Mouse (Mus musculus) bone marrow macrophage, adult 2 months (primary cell): ENCODE results near the gene Gja1. TPM values are rescaled to one million over a fixed set of nuclear protein-coding genes. Genes with fewer than 3 reads are reported as not detected.

Experiments used
- H3K27ac ChIP-seq: 2 replicates; pipeline ENCODE4 v1.5.1; 2012; ENCODE audit warnings: low read depth, low read length; ENCODE audit not compliant: insufficient read depth
- H3K4me1 ChIP-seq: 2 replicates; pipeline ENCODE4 v1.6.1; 2012; ENCODE audit warnings: low read length; ENCODE audit not compliant: control insufficient read depth, insufficient read depth
- H3K4me3 ChIP-seq: 2 replicates; pipeline ENCODE4 v1.5.1; 2012; ENCODE audit warnings: mild to moderate bottlenecking, low read length, moderate library complexity; ENCODE audit not compliant: insufficient read depth
- CTCF ChIP-seq: IDR thresholded peaks from 2 replicates; pipeline ENCODE4 v1.5.1; 2012; ENCODE audit warnings: low read depth, mild to moderate bottlenecking, low read length, moderate library complexity
- POLR2A ChIP-seq: IDR thresholded peaks from 2 replicates; pipeline ENCODE4 v1.6.1; 2012; ENCODE audit warnings: mild to moderate bottlenecking, low read depth, low read length, borderline replicate concordance
- polyA plus RNA-seq: library from polyadenylated mRNA; stranded (reverse); fragments of >200 nt; gene quantifications from 2 replicates; pipeline ENCODE4 v1.2.4, GENCODE M21; 2012; ENCODE audit not compliant: missing spikeins, insufficient read depth, insufficient read length

Gja1 gene
- 1.7 and 2.0 TPM in 2 replicates for polyA plus RNA-seq

DNA sequence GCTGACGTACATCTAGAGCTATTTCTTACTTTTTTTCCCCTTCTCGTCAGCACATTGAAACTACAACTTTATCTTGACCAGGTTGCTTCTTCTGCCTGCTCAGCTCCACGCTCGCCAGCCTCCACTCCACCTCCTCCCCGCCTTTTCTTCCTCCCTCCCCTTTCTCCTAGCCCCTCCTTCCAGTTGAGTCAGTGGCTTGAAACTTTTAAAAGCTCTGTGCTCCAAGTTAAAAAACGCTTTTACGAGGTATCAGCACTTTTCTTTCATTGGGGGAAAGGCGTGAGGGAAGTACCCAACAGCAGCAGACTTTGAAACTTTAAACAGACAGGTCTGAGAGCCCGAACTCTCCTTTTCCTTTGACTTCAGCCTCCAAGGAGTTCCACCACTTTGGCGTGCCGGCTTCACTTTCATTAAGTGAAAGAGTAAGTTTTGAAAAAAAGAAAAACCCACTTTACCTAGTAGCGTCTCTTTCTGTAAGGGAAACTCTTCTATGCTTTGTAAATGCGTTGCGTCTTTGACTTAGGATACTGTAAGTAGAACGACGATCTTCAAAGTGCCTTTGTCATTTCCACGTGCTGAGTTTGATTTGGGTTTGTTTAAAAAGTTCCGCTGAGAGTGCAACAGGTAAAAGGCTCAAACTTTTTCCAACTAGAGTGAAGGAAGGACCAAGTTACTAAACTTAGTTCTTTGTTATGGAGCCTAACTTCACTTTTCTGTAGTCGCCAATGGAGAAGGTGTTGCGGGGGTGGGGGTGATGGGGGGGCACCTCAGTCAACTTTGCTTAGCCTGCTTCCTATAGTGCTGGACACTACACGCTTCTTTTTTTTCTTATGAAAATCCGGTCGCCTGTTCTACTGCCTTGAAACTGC is at the start of gene Gja1:
Gja1 (plus strand) TSS at position 234 of the 869 bp plus-strand sequence.
- no peak for TF ChIP-seq CTCF
- no peak for TF ChIP-seq POLR2A
- Histone ChIP-seq H3K4me3 (peak within 1 kb of the TSS; percentile 68), H3K27ac (no peak within 1 kb of the TSS), H3K4me1 (peaks cover 3% of the 10 kb centered on the region)

DNA sequence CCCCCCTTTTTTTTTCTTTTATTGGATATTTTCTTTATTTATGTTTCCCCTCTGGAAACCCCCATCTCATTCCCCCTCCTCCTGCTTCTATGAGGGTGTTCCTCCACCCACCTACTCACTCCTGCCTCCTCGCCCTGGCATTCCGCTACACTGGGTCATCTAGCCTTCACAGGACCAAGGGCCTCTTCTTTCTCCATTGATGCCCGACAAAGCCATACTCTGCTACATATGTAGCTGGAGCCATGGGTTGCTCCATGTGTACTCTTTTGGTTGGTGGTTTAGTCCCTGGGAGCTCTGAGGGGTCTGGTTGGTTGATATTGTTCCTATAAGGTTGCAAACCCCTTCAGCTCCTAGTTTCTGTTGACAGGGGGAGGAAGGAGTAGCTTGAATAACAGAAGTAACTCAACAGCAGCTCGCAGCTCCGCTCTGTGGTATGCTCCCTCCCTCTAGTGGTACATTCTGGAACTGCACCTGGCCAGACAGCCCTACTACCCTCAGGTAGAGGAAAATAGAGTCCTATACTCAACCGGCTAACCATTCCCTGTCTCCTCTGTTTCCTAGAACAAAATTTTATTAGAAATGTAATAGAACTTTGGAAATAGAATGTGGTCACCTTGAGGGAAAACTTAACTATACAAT is 38.2 kb upstream of the Gja1 start:
- TF ChIP-seq POLR2A (no peak), CTCF (peak; percentile 95)
- Histone ChIP-seq H3K4me3 (no peak overlapping the region), H3K27ac (no peak overlapping the region), H3K4me1 (no peaks in the 10 kb centered on the region)

DNA sequence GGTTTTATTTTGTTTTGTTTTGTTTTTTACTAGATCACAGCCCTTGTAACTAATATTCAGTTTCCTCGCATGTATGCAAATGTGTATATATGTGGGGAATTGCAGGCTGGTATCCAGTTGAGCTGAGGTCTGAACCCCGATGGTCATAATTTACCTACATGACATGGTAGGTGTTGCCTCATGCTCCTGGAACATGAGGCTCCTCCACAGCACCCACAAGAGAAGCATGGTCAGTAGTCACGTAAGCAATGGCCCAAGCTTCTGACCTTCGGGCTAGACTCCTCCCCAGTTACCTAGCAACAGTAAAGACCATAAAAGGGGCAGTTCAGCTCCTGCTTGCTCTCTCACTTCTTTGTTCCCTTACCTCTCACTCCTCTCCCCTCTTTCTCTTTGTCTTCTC is 16.7 kb upstream of the Gja1 start:
- no peak for TF ChIP-seq POLR2A
- TF ChIP-seq CTCF, result no peak
- H3K4me1 ChIP-seq, result no peaks in the 10 kb centered on the region
- no peak overlapping the region for H3K4me3 ChIP-seq
- no peak overlapping the region for H3K27ac ChIP-seq

DNA sequence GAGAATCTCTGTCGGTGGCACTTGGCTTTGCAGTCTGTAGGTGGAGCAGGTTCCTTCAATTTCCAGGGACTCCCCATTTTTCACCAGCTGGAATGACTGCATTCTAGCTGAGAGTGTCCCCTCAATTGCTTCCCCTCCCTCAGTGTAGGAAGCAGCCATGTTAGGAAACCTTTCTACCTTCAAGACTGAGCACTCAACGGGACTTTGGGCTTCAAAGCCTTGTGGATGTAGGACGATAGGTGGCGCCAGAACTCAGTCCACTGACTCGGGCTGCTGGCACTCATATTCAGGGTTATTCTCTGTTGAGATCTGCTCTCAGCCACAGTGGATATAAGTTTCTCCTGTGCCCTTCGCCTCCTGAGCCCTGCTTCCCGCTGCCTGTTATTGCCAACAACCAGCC is 8.1 kb upstream of the Gja1 start:
- Histone ChIP-seq H3K4me1 (no peaks in the 10 kb centered on the region), H3K4me3 (peak overlapping the region; percentile 49), H3K27ac (no peak overlapping the region)
- TF ChIP-seq CTCF, result peak; percentile 89
- no peak for TF ChIP-seq POLR2A

DNA sequence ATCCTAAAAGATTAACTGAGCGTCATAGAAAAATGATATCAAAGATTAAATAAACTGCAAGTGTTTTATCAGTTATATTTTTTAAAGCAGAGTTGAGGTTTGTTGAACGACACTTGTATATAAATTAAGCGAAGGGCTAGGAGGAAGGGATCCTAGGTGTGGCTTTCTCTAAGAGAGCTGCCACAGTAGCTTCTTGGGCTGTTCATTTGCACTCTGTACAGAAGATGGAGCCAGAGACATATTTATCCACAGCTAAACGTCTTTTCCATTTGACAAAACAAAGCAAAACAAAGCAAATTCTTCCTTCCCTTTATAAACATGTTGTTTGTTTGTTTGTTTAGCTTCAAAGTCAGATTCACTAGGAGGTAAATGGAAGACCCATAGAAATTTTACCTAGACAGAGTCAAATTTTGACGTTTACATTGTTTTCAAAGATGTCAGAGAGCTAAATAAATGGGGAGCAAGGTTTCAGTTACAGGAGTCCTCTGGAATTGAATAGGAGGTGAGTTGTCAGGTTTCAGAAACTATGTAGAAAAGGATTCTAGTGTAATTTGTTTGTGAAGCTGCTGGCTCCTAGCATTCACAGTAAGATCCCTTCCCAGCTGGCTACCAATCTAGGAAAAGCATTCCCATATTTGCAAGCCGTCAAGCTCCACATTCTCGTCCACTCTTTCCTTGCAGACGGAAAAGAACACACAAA is 4.0 kb upstream of the Gja1 start:
- Histone ChIP-seq H3K4me1 (no peaks in the 10 kb centered on the region), H3K27ac (no peak overlapping the region), H3K4me3 (no peak overlapping the region)
- TF ChIP-seq POLR2A (no peak), CTCF (no peak)

DNA sequence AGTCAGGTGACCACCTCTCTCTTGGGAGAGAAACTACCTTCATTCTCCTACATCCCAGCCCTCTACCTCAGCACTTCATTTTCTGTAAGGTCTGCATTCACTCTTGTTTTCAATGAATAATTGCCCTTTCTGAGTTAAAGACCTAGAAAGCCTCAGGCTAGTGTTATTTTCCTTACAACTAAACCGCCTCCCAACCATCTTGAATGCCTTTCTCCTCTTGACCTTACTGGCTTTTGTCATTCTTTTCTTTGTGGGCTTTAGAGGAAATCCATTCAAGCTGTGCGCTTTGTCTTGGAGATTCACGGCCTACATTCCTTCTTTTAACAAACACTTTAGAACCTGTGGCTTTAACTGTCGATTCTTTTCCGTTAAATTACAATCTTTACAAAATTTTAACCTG is 3.0 kb upstream of the Gja1 start:
- TF ChIP-seq POLR2A (no peak), CTCF (no peak)
- H3K27ac ChIP-seq, result no peak overlapping the region
- H3K4me1 ChIP-seq, result peaks cover 3% of the 10 kb centered on the region
- no peak overlapping the region for H3K4me3 ChIP-seq

DNA sequence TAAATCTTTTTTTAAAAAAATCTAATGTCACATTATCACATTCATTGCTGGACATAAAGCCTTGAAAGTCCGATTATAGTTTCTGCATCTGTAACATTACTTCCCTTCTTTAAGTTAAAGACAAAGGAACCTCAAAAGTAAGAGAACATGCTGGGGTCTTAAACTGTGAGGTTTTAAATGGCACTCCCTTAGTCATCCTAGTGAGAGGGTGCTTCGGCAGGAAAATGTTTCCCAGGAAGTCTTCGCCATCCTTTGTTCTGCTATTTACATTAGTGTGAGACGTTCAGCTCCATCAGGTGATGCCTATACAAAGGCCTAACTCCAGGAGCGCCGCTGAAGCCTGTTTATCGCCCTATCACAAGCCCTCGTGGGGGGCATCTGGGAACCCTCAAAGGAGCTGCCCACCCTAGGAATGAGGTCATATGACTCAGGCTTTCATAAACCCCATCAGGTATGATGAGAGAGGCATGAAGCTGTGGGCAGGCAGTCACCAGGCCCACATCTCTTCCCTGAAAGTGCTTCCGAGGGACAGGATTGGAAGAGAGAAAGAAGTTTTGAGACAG is 1.1 kb upstream of the Gja1 start:
- Histone ChIP-seq H3K27ac (no peak overlapping the region), H3K4me3 (no peak overlapping the region)
- no peak for TF ChIP-seq POLR2A
- TF ChIP-seq CTCF, result no peak

DNA sequence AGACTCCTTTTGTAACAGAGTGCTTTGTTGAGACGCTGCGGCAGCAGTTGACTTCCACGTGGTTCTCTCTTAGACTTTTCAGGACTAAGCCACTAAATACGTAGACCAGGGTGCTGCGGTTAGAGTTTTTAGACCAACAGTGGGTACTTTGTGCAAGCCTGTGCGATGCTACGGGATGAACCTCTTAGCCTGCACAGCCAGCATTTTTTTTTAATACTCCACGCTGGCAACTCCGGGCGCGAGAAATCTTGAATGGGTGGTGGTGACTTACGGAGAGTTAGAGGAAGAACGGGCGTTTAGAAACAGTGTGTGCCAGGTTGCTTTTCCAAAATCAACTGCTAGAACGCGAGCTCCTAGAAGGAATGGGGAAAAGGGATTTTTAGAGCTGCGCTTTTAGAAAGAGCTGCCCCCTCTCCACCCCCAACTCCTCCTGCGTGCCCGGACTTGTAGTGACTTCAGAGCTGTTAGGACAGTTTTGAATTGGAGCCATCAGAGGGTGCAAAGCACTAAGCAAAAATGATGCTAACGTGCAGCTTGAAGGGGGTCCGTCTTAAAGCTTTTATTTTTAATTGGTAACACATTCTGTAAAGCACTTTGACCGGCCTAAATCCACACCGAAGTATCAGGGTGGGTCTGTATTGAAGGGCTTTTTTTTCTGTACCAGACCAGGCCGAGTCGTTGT is 977 bp downstream of the Gja1 start:
- no peak overlapping the region for H3K27ac ChIP-seq
- peaks cover 3% of the 10 kb centered on the region for H3K4me1 ChIP-seq
- TF ChIP-seq CTCF (no peak), POLR2A (no peak)
- peak overlapping the region; percentile 68 for H3K4me3 ChIP-seq

More for the DNA sequence above, 1.1 kb upstream of the Gja1 start:
- peaks cover 3% of the 10 kb centered on the region for H3K4me1 ChIP-seq

DNA sequence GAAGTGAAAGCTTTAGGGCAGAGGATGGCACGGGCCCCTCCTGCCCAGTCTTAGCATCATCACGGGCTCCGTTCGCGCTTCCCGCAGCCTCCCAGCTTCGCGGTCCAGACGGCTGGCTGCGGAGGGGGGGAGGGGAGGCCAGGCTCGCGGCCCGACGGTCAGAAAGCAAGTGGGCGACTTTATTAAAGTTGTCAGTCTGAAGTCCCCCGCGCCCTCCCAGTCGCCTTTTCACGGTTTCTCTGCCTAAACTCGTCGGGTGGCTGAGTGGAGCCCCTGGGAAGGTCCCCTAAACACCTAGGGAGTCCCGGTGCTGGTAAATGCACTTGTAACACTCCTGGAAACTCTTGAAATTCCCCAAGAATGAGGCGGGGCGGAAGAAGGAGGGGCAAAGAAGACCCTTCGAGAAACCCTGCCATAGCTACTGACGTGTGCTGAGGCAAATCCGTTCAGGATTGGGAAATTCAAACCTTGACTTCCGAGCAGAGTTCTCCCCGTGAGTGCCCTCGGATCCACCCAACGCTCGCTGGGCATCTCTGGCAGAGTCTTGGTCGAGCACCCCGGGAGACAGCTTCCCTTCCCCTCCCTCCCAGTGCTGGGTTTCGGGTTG is 1.6 kb downstream of the Gja1 start:
- TF ChIP-seq POLR2A (no peak), CTCF (no peak)
- Histone ChIP-seq H3K4me3 (peak overlapping the region; percentile 68), H3K4me1 (peaks cover 3% of the 10 kb centered on the region), H3K27ac (no peak overlapping the region)
